Mouse (Mus musculus) CD4-positive, CD25-positive, alpha-beta regulatory T cell, adult 2 months (primary cell): ENCODE data around the gene Dlgap4.
"Not testable (repeated sequence)": the region's sequence is repeated elsewhere in the genome, so short reads cannot be mapped to it uniquely, and the experiment has no call there.

ENCODE experiments used
- DNase-seq: peaks from one replicate; pipeline ENCODE4 v3.0.0-alpha.2; 2012; ENCODE audit warnings: low read depth, low spot score

Gene Dlgap4

GRCm38 (mm10) chr2:156802116-156802515 lies 188.6 kb downstream of the Dlgap4 start:
- not testable (repeated sequence) for DNase-seq

GRCm38 (mm10) chr2:156803698-156804372 lies 190.3 kb downstream of the Dlgap4 start:
- DNase-seq: no peak

- DNase-seq: no peak
Measured at GRCm38 (mm10) chr2:156804589-156804988, 191.1 kb downstream of the Dlgap4 start.

DNA sequence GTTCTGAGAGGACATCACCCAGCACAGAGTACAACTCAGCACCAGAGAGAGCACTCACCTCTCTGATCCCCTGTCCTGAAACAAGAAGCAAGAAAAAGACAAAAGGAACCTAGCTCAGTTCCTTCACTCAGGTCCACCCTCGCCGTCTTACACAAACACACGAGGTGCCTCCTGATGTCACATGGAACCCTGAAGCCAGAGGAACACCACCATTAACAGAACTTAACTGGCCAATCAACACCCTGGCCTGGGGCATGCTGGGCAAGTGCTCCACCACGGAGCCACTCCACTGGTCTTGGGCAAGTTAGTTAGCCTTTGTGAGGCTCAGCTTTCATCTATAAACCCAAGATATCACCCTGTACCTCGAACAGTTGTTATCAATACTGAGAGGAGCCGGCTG lies 193.4 kb downstream of the Dlgap4 start:
- no peak for DNase-seq

DNA sequence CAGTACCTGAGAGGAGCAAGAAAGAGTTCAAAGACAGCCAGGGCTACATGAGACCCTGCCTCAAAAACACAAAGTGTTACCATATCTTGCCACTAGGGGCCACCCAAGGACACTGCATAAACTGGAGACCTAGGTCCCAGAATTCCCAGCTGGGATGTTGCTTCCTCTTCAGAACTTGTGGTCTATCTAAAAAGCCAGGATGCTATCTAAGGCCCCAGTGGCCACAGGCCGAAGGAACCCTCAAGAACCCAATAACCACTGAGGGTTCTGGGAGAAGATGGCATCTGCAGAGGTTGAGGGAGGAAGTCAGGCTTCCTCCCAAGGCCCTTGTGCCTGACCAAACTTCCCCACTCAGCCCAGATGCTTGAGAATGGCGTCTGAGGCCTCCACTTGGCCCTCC lies 196.1 kb downstream of the Dlgap4 start:
- DNase-seq: peak; percentile 70

- peak; percentile 6 for DNase-seq
Measured at GRCm38 (mm10) chr2:156810716-156811115, 197.2 kb downstream of the Dlgap4 start.

DNA sequence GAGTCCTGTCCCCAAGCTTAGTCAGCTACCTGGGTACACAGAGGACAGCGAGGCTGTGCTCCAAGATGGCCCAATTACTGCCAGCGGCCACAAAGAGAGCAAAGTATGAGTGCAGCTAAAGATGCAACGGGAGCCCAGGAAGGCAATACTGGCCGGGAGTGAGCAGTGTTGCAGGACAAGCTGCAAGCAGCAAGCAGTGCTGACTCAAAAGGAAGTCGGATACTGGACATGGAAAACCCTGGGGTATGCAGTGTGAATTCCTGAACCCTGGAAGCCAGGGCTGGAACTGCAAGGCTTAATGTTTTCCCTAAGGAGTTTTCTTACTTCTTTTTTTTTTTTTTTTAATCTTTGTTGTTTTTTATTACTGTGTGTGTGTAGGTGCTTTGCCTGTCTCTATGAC lies 198.1 kb downstream of the Dlgap4 start:
- no peak for DNase-seq
